Mouse (Mus musculus) regulatory T cell (primary cell): ENCODE data around the gene Klkb1.

ENCODE experiments used
- in situ Hi-C: fragments of 300-600 bp; cut with MboI, MseI; formaldehyde crosslinking; loops from one replicate; pipeline ENCODE4 v1.15.1; 2025; ENCODE audit warnings: high pct_unique_total_duplicates

Gene Klkb1

DNA sequence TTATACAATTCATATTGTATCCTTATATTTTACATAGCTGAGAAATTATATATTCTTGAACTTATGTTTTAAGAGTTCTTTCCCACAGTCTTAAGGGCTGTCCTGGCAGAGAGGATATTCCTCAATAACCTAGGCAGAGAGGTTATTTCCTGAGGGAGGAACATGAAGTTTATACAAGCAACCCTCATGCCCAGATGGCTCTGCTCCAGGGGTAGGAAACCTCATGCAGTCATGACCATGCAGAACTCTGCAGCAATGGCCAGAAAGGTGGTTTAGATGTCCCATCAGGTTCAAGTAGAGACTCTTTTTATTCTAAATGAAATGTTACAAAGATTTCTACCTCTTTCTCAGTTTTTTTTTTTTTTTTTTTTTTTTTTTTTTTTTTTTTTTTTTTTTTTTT is 25.6 kb downstream of the Klkb1 start:
- in situ Hi-C loops = no loop called here

DNA sequence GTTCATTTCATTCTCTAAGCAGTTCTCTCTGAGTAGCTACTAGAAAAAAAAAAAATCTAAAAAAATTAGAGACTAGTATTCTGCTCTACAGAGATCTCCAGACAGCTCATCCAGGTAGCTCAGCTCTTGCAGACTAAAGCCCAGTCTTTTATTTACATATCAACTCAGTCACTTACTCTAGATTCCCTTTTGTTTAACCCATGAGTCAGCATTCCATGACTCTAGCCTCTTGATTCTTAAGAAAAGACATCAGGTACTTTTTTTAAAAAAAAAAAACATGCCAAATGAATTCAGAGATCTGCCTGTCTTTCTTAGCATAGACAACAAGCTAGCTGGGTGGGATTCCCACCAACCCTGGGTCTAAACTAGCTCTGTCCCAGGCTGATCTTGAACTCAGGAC is 26.2 kb downstream of the Klkb1 start:
- in situ Hi-C loops = no loop called here

DNA sequence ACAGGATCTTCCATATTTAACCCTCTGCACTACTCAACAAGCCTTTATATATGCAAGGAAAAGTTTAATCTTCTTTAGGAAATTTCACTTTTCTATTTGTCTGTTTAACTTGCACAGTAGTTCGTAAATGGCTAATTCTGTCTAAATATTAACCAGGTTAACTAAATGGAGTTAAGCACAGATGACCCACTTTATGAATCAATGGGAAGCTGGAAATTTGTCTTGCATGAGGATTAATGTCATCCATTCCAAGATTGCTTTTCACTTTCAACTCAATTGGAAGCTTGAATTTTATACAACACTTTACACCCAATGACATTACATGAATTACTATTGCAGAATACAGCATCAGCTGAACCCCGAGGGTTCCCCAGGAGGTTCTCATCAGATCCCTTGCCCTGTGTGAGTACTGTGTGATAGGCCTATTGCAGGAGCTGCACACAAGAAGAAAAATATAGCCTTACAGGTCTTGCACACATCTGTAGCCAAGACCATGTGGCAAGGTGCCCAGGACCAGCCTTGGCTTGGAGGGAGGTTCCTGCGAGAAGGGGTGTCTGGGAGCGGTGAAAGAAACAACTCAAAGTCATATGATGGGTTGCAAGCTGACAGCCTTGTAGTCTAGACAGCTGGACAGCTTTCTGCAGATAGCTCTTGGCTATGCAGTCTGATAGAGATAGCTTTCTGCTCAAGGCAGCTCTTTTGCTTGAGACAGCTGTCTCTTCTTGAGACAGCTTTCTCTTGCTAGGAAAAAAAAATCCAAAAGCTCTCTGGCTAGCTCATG is 26.9 kb downstream of the Klkb1 start:
- in situ Hi-C loops = no loop called here

DNA sequence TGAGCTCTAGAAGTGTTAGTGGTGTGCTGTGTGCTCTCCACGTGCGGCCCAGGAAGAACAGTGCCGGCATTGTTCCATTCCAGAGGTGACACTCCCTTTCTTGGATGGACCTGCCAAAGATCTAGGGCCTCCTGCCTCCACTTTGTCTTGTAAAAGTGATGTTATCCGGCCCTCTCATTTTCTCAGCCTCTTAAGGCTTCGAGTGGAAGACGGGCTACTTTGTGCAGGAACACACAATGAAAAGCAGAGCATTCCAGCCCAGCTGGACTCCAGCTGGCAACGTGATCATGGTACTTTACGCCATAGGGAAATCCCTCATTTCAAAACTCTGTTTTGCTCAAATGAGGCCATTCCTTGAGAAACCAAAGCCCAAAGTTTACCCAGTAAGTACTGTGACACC is 27.7 kb downstream of the Klkb1 start:
- in situ Hi-C loops = no loop called here

DNA sequence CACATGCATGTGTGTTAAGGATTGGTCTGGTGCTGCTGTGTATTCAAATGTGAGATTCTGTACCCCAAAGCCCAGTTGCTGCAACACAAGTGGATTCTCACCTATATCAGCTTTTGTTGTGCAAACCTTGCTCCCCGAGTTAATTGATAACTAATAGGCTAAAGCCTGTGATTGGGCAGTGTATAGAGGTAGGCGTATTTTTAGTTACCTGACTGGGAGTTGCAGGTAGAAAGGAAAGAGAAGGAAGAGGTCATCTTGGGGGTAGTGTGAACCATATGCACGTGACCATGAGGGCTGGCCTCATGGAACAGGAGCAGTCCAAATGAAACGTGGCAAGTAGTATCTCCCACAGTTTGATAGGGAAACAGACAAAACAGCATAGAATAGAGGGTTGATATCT is 29.7 kb downstream of the Klkb1 start:
- in situ Hi-C loops = no loop called here

DNA sequence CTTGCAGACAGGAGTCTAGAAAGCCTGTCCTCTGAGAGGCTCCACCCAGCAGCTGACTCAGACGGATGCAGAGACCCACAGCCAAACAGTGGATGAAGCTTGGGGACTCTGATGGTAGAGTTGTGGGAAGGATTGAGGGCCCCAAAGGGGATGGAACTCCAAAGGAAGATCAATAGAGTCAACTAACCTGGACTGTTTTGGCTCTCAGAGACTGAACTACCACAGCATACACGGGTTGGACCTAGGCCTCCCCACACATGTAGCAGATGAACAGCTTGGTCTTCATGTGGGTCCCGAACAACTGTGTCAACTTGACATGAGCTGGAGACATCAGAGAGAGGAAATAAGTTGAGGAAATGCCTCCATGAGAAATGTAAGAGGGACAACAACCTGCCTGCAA is 31.8 kb downstream of the Klkb1 start:
- in situ Hi-C loops = no loop called here

DNA sequence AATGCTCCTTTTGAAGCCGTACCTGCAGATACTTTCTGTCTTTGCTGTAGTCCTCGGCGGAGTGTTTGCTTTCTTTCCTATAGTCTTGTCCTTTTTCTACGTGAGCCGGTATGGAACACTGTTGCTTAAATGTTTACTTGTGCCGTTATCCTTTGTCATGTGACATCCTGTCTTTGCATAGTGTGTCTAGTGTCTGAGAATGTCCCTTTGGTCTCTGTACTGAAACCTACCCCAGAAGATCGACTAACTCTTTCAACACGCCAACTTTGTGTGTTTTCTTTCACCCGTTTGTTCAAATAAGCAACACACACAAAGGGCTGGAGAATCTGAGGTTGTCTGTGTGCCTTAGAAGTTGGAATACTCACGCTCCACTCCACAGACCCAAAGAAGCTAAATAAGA is 32.7 kb downstream of the Klkb1 start, which contains the start of gene F11:
Gene F11, minus strand, starts transcription at position 112 of the 400 bp plus-strand sequence.
- in situ Hi-C loops = no loop called here

DNA sequence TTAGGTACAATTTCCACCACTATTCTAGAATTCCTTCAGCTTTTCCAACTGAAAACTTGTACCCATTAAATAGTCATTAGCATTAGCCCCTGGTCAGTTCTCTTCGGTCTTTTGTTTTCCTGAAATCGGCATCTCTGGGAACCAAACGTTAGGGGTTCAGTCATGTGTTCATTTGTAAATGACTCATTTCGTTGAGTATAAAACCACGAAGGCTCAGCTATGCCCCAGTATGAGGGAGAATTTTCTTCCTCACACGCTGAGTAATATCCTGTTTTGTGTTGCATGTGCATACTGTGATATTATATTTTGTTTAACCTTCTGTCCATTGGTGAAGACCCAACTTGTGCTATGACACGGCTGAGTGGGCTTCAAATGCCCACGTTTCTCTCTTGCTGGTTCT is 36.2 kb downstream of the Klkb1 start:
- in situ Hi-C loops = no loop called here

DNA sequence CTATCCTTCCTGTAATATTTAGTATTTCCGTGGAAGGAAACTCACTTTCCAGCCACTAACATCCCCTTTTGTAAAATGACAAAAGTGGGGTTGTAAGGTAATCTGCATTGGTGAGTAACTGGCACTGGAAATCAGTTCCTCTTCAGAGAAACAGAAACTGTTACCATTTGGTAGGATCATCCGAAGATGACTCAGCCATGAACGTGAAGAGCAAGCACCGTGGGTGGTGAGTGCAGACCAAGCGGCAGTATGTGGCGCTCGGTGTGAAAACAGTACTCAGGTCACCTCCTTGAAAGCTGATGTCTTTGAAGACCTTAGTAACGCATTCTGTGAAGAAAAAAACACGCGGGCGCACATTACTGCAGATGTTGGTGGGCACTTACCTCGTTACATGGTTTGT is 39.6 kb downstream of the Klkb1 start:
- in situ Hi-C loops = no loop called here

DNA sequence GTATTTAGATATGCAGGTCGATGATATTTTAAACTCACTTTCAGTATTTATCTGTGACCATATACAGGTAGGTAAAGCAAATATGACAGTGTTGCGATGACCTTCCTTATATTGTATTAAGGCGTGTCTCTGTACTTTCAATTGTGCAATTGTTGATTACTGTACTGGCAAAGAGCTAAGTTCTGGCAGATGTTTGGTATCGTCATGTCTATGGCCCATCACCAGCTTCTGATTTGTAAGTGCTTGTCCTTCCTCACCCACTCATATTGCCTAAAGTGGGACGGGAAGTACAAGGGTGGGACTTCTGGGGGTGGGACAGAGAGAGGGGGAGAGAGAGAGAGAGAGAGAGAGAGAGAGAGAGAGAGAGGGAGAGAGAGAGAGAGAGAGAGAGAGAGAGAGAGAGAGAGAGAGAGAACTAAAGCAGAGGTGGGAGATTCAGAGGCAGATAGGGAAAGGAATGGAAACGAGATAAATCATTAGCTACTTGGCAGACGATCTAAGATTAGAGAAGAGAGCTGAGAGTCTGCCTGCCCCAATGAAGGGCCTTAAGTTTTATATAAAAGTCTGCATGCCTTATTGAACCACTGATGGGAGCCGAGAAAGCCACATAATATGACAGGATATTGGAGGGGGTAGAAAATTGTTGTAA is 40.3 kb downstream of the Klkb1 start:
- in situ Hi-C loops = no loop called here

DNA sequence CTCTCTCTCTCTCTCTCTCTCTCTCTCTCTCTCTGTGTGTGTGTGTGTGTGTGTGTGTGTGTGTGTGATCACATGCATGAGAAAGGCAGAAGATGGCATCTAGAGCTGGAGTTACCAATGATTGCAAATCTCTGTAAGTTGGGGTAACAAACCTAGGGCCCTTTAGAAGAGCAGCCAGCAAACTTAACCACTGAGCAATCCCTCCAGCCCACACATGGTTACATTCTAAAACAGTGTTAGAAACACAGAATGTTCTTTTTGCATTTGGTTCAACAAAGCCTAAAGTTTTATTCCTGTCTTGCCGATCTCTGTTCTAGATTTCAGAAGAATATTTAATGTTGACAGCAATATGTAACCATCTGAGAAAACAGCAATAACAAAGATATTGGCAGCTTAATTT is 41.1 kb downstream of the Klkb1 start:
- in situ Hi-C loops = no loop called here

DNA sequence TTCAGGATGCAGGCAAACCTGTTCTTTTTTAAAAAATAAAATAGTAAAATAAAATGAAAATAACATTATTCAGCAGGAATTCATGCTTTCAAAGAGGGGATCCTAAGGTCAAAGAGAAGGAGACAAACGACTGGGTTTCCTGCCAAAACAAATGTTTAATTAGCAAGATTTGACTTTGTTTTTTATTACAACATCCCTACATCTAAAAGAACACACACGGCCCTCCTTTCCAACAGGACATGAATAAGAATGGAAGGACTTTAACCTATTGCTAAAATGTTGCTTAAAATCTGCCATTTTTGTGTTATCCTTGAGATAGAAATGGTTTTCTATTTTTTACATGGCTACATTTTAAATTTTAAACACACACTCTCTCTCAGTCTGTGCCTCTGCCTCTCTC is 41.5 kb downstream of the Klkb1 start:
- in situ Hi-C loops = no loop called here

DNA sequence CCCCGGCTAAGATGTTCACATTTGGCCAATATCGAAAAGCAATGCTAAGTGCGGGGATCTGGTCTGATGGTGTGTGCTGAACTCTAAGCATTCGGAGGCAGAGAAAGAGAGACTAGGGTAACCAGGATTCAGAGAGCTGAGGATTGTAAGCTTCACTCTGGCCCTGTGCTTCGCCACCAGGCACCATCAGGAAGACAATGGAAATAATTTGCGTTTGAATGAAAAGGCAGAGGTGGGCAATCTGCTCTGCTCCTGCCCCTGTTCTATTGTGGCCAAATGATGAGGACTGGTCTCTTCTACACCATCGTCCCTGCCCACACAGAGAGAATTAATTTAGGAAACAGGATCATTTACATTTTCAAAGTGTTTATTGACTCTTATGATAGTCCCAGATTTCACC is 48.4 kb downstream of the Klkb1 start:
- in situ Hi-C loops = no loop called here

DNA sequence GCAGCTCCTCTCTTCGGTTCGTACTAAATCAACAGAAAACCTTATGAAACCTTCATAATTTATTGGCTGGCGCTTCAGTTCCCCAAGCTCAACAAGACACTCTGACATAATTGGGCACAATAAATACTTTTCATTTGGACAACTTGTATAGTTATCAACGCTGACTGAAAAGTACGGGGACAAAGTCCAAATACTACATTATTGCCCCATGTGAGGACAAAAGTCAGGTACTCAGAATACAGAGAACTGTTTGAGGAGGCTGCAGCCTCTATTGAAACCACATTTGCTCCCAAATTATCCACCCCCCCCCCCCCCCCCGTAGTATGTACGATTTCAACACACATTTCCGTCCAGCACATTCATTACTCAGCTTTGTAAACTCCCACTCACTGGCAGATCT is 55.3 kb downstream of the Klkb1 start:
- in situ Hi-C loops = no loop called here

DNA sequence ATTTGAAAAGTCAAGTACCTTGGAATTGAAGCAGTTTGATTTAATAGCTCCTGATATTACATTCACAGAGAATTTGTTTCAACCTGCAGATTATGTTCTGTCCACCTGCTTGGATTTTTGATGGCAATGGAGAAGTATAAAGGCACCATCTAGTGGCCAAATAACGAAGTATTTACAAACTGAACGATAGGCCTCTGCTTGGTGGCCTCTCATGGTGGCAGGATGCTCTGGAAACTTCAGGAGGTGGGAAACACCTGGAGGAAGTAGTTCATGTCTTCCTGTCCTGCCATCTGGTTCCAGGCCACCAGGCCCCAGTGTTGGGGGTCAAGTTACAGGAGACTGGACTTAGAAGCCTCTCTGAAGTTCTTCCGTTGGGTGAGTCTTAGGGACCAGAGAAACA is 56.4 kb downstream of the Klkb1 start:
- in situ Hi-C loops = no loop called here

DNA sequence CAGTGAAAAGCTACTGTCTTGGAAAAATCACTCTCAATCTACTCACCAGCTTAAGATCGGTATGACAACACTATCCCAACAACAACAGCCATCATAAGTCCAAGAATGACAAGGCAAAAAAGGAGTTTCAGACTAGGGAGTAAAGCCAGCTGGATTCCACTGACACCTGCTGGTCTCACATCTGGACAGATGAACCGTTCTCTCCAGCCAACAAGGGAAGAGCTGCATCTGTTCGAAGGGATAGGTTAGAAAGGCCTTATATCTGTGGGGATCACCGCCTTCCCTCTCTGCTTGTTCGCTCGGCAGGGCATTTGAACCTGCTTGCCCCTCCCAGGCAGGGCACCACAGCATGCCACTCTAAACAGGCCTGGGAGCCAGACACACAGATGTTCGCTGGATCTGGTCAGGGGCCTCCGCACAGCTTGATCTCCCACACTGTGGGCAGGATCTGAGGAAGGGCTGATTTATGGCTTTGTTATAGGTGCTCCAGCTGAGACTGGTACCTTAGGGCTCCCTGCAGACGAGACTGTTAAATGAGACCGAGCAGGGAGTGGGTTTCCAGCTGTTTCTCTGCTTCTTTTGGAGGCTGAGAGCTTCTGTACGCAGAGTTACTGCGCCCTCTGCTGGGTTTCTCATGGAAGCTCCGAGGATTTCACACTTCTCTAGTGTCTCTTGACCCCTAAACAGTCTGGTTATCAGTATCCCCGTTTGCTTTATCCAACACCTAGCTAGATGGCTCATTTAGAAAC is 58.3 kb downstream of the Klkb1 start:
- in situ Hi-C loops = no loop called here

DNA sequence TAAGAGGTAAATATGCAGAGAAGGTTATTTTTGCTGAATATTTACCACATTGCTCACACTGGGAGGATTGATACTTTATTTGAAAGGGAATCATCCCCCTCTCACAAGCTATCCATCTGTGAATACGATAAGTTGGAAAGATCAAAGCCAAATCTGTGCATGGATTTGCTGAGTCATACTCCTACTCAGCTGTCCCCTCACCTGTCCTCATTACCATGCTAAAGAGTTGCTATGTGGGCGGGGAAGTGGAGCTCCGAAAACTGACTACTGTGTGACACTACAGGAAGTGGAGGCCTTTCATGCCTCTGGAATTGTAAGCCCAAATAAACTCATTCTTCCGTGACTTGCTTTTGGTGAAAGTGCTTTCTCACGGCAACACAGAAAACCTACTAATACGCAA is 59.4 kb downstream of the Klkb1 start:
- in situ Hi-C loops = no loop called here

DNA sequence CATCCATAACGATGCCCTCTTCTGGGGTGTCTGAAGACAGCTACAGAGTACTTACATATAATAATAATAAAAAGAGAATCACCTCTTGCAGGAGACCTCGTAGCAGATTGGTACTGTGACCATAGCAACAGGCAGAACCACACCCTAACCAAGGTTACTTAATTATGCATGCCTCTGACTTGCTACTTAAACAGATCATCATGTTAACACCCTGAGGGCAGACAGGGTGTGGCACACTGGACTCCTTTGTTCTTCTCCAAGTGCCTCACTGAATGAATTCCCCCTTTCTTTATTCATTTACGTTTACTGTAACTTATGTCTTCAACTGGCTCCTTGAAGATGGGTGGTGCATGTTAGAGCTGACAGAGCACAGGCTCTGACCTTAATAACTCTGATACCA is 61.4 kb downstream of the Klkb1 start:
- in situ Hi-C loops = no loop called here
